10 mouse cellular contexts compared by ENCODE assay signal in genomic region chr1:164405385-164405802, GRCm38 (mm10). TPM values are rescaled to one million over a fixed set of nuclear protein-coding genes. Genes with fewer than 3 reads are reported as not detected.
DNase-seq lines count a peak whose midpoint lies in the region; ATAC-seq lines count a peak whose summit lies in the region.
"Had no signal": no experiment of that assay in that cellular context is flagged by ENCODE, and none has a peak within 500 bp of the region (broad histone marks: within the 10 kb centered on the region; RNA-seq: fewer than 3 reads in every experiment).

No protein-coding gene starts in this region.

- ATAC-seq in intestine, embryonic 15.5 days, result peak; percentile 72
- peak; percentile 82 for ATAC-seq in stomach, embryonic 14.5 days (ENCODE audit: insufficient number of reproducible peaks, insufficient read depth, low FRiP score, low read depth)
- ATAC-seq in erythroblast, adult 5-6 weeks (replicated peaks; ENCODE audit: low FRiP score, poor library complexity, severe bottlenecking), result no peak
- no peak for ATAC-seq in midbrain, embryonic 16.5 days

- H3K4me2 ChIP-seq in intestine, embryonic 15.5 days (replicated peaks), result no peak overlapping the region
- no peak overlapping the region for H3K4me2 ChIP-seq in stomach, embryonic 14.5 days (replicated peaks; ENCODE audit: low read depth, low read length)
- H3K4me2 ChIP-seq in midbrain, embryonic 16.5 days (ENCODE audit: low read length), result no peak overlapping the region
- H3K4me2 ChIP-seq: liver, embryonic 15.5 days had no signal

- H3K4me1 ChIP-seq in intestine, embryonic 15.5 days (replicated peaks), result 0 out of 2 replicates have a peak, but pooled peaks cover 4% of the 10 kb centered on the region
- H3K4me1 ChIP-seq in stomach, embryonic 14.5 days (ENCODE audit: control insufficient read depth, insufficient read depth, low read length), result 0 out of 2 replicates have a peak, but pooled peaks cover 2% of the 10 kb centered on the region
- no peaks in the 10 kb centered on the region for H3K4me1 ChIP-seq in midbrain, embryonic 16.5 days (ENCODE audit: control insufficient read depth, insufficient read depth, low read length)

- H3K27me3 ChIP-seq in intestine, embryonic 15.5 days (replicated peaks), result no peaks in the 10 kb centered on the region
- no peaks in the 10 kb centered on the region for H3K27me3 ChIP-seq in stomach, embryonic 14.5 days (ENCODE audit: control insufficient read depth, insufficient read depth, low read length)
- no peaks in the 10 kb centered on the region for H3K27me3 ChIP-seq in midbrain, embryonic 16.5 days (ENCODE audit: control insufficient read depth, insufficient read depth, low read depth, low read length)
- H3K27me3 ChIP-seq: liver, embryonic 15.5 days had no signal

- H3K4me3 ChIP-seq in intestine, embryonic 15.5 days (replicated peaks), result no peak overlapping the region
- H3K4me3 ChIP-seq in stomach, embryonic 14.5 days (ENCODE audit: low read depth, low read length), result no peak overlapping the region
- no peak overlapping the region for H3K4me3 ChIP-seq in midbrain, embryonic 16.5 days (ENCODE audit: low read depth, low read length)
- H3K4me3 ChIP-seq: liver, embryonic 15.5 days had no signal

- WGBS in intestine, embryonic 15.5 days, result 13% methylated on average over 5 of the region's 5 CpGs
- WGBS in stomach, embryonic 14.5 days, result 31% methylated on average over 5 of the region's 5 CpGs
- 78% methylated on average over 5 of the region's 5 CpGs for WGBS in midbrain, embryonic 16.5 days

- H3K9me3 ChIP-seq in intestine, embryonic 15.5 days, result no peaks in the 10 kb centered on the region
- H3K9me3 ChIP-seq in stomach, embryonic 14.5 days (ENCODE audit: control insufficient read depth, low read depth, low read length), result no peaks in the 10 kb centered on the region; the same call in 1 of the 2 replicates
- peaks cover 6% of the 10 kb centered on the region; the same call in 1 of the 2 replicates for H3K9me3 ChIP-seq in midbrain, embryonic 16.5 days (replicated peaks; ENCODE audit: control insufficient read depth, low read length, poor library complexity, severe bottlenecking)
- H3K9me3 ChIP-seq: liver, embryonic 15.5 days had no signal

- peak; percentile 29 for DNase-seq in thymus, postnatal 0 days (ENCODE audit: low spot score)
- DNase-seq in thymus, adult 18-20 months, result no peak
- peak; percentile 32 to 35 for DNase-seq in heart, adult 9 months (ENCODE audit: low spot score in 2 of 2)
- no peak for DNase-seq in kidney, adult 11 months
- DNase-seq: adrenal gland, postnatal 36 days had no signal

- no peak overlapping the region for H3K9ac ChIP-seq in intestine, embryonic 15.5 days
- H3K9ac ChIP-seq in stomach, embryonic 14.5 days (replicated peaks; ENCODE audit: low read depth, low read length), result no peak overlapping the region
- H3K9ac ChIP-seq in midbrain, embryonic 16.5 days (ENCODE audit: low read depth, low read length), result no peak overlapping the region
- H3K9ac ChIP-seq: liver, embryonic 15.5 days had no signal

- H3K27ac ChIP-seq in intestine, embryonic 15.5 days, result no peak overlapping the region
- H3K27ac ChIP-seq in stomach, embryonic 14.5 days (ENCODE audit: low read length), result no peak overlapping the region
- H3K27ac ChIP-seq in midbrain, embryonic 16.5 days (ENCODE audit: low read length), result no peak overlapping the region
- H3K27ac ChIP-seq: liver, embryonic 15.5 days had no signal

- H3K36me3 ChIP-seq in intestine, embryonic 15.5 days, result 0 out of 2 replicates have a peak, but pooled peaks cover 4% of the 10 kb centered on the region
- no peaks in the 10 kb centered on the region for H3K36me3 ChIP-seq in stomach, embryonic 14.5 days (ENCODE audit: control insufficient read depth, insufficient read depth, low read length)
- peaks cover 6% of the 10 kb centered on the region for H3K36me3 ChIP-seq in midbrain, embryonic 16.5 days (ENCODE audit: control insufficient read depth, insufficient read depth, low read length)
- H3K36me3 ChIP-seq: liver, embryonic 15.5 days had no signal

RNA-seq across cellular contexts. Expression of gene Atp1b1, which starts 52.8 kb away (rescaled TPM):
- 53.7 and 60.1 TPM in 2 replicates for polyA plus RNA-seq in thymus, postnatal 0 days (2015; fragmentation: Nextera tagmentation; extraction: Ambion mirVana)
- 203 TPM in 2 replicates for polyA plus RNA-seq in intestine, embryonic 15.5 days (2015; fragmentation: Nextera tagmentation; extraction: Ambion mirVana)
- 76.9 and 93.2 TPM in 2 replicates for polyA plus RNA-seq in stomach, embryonic 14.5 days (2014; fragmentation: Nextera tagmentation; extraction: Ambion mirVana)
- 6.5 and 9.4 TPM in 2 replicates for total RNA-seq in erythroblast, adult 5-6 weeks (2015; ENCODE audit: low replicate concordance)
- 1.7 and 2.9 TPM in 2 replicates for total RNA-seq in erythroblast, adult 5-6 weeks (2017; ENCODE audit: low replicate concordance)
- 238 and 311 TPM in 2 replicates for polyA plus RNA-seq in midbrain, embryonic 16.5 days (2015; fragmentation: Nextera tagmentation; extraction: Ambion mirVana)

Comparison
In these comparisons a context has a peak if more than half of its experiments do, and no peak if none do; other contexts are left out.
1. DNase-seq: peak in thymus, postnatal 0 days (single experiment) and heart, adult 9 months (2 of 2); none in thymus, adult 18-20 months (0 of 2) and kidney, adult 11 months (single experiment).
2. ATAC-seq: peak in intestine, embryonic 15.5 days (single experiment) and stomach, embryonic 14.5 days (single experiment); none in erythroblast, adult 5-6 weeks (single experiment) and midbrain, embryonic 16.5 days (single experiment).